Mouse (Mus musculus) A20 (cell line): Measurements from ENCODE around the gene Myo1a.
A peak's percentile ranks its signal among the peaks of the same experiment; 100 is the strongest.
"Not testable (repeated sequence)": the region's sequence is repeated elsewhere in the genome, so short reads cannot be mapped to it uniquely, and the experiment has no call there.

Experiments
- DNase-seq: peaks from one replicate; pipeline ENCODE4 v3.0.0-alpha.2; 2011; ENCODE audit warnings: low read depth, low spot score

The Myo1a gene

DNA sequence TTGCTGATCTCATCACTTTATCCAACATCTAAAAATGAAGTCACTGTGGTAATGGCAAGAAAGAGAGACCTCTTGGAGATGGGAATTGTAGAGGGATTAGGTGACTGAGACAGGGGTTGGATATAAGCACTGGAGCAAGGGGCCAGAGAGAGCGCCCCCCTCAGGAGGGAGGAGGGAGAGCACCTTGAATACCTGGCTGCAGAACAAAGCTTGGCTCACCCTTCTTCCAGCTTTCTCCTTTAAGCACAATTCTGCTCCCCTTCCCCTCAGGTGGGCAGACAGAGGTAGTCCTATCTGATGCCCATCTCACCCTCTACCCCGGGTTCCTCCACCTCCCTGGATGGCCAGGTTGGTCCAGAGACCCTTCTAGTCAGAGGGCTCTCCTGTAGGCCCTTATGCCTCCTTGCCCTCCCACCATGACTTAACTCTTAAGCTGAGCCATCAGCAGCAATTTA, at the start of gene Myo1a:
Gene Myo1a (plus strand): TSS at position 405 of the 455 bp plus-strand sequence.
- DNase-seq, result no peak

DNA sequence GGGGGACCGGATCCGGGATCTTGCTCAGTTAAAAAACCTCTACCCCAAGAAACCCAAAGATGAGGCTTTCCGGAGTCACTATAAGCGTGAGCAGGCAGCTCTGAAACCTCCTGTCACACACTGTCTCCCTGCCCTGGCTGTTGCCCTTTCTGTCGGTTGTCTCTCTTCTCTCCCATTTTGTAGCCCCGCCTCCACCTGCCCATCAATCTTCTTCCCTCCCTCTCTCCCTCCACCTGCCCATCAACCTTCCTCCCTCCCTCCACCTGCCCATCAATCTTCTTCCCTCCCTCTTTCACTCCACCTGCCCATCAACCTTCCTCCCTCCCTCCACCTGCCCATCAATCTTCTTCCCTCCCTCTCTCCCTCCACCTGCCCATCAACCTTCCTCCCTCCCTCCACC, 47.4 kb upstream of the Myo1a start:
- DNase-seq, result not testable (repeated sequence)

DNA sequence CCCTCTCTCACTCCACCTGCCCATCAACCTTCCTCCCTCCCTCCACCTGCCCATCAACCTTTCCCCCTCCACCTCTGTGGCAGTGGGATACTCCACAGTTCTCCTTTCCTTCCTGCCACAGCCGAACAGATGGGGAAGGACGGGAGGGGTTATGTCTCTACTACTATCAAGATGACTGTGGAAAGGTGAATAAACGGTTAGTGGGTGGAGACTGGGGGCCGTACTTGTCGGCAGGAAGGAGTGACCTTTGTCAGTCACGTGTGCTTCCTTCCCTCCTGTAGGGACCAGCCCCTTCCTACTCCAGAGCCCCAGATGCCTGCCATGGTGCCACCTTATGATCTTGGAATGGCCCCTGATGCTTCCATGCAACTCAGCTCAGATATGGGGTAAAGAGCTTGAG, 46.9 kb upstream of the Myo1a start:
- no peak for DNase-seq

DNA sequence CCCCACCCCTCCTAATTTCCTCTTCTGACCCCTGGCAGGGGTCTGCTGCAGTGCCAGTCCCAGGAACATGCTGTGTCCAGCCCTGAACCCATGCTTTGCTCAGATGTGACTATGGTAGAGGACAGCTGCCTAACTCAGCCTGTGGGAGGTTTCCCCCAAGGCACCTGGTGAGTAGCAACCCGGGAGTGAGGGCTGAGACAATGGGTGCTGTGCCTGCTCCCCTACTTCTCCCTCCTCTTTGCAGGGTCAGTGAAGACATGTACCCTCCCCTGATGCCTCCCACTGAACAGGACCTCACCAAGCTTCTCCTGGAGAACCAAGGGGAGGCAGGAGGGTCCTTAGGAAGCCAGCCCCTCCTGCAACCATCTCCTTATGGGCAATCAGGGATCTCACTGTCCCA, 45.4 kb upstream of the Myo1a start:
- DNase-seq, result no peak

DNA sequence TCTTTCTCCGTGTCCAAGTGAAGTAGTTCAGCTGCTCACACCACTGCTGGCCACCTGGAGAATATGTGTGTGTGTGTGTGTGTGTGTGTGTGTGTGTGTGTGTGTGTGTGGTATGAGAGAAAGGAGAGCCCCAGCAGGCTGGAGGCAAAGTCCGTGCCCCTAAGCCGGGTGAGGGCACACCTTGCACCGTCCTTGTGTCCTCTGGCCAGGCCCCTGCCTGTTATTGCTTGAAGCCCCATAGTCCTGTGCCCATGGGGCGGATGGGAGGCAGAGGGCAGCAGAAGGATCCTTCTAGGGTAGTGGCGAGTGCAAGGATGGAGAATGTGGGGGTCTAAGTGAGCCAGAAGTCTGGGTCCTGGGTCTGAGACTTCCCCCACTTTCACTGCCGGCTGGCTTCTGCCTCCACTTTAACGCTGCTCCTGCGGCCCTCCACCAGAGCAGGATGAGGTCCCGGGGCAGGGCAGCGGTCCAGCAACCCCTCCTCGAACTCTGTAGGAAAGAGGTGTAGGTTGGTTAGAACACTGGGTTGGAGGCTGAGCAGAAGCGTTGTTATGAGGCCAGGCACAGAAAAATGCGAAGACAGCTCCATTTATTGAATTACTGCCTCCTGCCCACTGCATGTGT, 43.6 kb upstream of the Myo1a start:
- DNase-seq, result peak; percentile 64

DNA sequence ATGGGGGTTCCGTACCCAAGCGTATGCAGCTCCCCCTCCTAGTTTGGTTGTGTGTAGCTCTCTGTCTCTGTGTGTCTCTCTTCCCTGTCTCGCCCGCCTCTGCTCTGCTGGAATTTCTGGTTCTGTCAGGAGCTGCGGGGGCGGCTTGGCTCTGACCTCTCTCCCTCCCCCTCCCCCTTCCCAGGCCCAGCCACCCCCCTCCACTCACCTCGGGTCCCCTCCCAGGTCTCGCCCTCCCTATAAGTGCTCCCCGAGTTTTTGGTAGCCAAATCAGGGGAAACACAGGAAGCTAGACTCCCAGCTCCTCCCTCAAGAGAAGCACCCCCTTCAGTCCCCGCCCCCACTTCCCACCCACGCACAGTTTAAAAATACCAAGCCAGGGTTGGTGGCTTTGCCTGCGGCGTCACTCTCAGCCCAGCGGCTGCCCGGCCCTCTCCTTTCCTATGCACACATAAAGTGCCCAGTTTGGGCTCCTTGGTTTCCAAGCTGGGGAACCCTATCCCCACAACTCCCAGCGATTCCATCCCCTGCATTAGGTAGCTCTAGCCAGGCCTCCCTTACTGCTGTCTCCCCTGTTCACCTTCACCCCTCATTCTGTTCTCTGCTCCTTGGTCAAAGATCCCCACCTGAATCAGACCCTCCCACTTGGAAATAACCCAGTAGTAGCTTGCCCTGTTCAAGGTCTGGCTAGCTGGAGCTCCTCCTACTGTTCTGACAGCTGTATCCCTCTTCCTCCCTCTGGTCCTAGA, 42.9 kb upstream of the Myo1a start:
- peak; percentile 89 for DNase-seq

DNA sequence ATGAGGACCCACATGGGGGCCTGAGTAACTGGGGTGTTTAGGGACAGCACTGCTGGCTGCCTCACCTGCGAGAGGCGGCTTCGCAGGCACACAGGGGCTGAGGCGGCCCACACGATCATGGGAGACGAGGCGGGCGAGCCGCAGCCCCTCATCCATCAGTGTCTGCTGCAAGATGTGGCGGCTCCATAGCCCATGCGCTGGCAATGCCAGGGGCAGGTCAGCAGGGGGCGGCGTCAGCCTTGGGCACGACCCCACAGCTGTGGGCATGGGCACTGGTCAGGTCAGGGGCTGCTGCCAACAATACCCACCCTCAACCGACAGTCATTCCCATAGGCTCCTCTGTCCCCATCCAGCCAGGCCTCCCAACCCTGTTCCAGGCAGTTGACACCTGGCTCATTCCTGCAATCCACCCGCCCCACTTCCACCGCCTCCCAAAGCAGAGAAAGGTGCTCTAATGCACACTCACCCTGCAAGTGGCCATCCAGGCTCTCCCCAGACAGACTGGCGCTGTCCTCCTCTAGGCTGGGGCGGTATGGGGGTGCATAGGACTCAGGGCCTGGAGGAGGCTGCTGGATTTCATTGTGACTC, 42.2 kb upstream of the Myo1a start:
- DNase-seq, result peak; percentile 77

DNA sequence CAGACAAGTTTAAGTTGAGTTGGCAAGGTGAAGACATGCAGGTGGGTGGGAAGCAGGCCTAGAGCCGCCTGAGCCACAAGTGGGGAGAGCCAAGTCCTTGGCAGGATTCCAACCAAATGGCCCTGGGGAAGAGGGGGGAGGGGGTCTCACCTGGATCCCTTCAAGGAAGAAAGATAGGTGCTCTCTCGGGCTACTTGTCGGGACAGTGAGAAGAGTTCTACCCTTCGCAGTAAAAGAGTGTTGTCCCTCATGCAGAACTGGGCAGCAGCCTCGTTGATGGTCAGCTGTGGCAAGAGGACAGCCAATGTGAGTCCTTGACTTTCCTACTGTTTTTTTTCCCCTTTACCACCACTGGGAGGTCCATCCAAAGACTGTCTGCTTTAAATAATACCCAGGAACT, 41.4 kb upstream of the Myo1a start:
- no peak for DNase-seq

DNA sequence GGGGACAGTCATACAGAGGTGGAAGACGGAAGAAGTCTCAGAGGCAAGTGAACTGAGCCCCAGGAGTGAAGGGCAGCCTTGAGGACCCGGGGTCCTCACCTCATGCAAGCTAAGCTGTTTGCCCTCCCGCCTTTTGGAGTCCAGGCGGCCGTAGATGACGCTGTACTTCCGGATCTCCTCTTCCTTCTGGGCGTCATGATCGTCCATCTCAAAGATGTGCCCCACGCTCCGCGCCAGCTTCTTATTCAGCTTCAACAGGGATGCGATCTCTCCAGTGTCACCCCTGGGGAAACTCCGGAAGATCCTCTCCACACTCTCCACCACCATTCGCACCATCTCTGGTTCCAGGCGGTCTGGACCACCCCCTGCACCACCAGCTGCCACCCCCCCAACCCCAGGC, 40.8 kb upstream of the Myo1a start:
- DNase-seq, result no peak

DNA sequence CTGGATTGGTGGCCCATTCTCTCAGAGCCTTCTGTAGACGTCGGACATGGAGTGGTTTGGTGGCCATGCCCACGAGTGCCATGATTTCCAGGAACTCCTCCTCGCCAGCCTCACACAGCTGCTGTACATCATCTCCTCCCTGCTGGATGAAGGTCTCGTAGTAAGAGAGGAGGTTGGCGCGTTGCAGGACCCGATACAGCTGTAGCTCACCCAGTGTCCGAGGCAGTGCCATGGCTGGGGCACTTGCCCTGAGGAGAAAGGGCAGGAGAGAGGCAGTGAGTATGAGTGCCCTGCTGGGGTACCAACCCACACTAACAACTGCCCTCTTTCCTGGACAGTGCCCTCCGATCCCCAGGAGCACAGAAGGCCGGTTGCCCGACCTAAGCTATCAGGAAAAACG, 40.1 kb upstream of the Myo1a start:
- DNase-seq, result no peak

DNA sequence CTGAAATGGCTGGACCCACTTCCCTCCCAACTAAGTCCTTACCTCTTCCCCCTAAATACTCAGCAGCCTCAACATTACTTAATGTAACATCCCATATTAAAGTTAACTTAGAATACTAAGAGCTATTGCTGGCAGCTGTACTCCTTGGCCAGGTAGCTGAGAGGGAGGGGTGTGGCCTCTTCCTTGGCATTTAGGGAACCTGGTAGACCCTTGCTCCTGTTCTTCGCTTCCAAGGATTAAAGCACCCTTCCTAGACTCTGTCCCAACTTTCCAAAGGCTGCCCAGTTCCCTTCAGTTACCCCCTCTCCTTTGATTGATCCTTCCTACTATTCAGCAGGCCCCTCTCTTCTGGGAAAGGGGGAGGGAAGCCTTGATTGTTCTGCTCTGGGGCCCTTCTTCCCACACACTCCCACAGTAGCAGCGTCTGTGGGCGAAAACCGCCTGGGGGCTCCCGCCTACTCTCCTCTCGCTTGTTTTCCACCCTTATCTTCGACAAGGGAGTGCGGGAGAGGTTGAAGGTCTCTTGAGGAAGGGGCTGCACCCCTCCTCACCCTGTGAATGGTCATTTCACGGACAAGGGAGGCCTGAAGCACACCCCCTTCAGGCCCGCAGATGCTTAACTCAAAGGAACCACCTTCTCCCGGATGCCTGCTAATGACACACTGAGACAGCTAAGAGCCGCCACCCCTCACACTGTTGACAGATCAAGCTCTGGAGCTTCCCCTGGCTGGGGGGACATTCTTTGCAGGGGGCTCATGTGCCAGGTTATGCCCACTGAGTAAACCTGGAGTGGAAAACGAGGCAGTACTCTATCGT, 39.4 kb upstream of the Myo1a start:
- DNase-seq, result no peak

DNA sequence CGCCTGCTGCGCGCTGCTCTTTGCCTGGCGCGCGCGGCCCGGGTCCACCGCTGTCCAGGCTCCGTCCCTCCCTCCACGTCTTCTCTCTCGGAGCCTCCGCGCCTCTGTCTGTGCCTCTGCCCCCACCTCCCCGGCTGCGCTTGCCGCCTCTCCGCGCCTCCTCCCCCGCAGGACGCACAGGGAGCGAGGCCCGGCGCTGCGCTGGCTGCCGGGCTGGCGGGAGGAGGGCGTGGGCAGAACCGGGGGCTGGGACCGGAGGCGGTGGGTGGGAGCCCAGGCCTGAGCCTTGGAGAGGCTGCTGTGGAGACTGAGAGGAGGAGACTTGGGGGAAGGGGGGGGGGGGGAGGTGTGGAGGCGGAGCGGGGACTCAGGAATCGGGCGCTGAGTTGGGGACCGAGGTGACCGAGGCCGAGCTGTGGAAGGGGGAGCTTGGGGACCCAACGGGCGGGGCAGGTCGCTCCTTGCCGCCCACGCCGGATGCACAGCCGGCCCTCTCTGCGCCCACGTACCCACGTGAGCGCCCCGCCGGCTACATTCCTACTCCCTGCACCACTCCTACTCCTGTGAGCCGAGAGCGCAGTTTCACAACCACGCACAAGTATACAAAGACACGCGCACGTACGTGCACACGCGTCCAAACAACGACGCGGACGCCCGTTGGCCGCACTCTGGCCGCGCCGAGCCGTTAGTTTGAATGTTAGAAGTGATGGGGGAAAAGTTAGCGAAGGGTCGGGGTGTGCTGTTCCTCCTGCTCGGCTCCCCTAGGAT, 38.3 kb upstream of the Myo1a start, which contains the start of gene Nemp1:
Gene Nemp1 (plus strand): TSS at position 401 of the 768 bp plus-strand sequence.
- DNase-seq, result peak; percentile 79

DNA sequence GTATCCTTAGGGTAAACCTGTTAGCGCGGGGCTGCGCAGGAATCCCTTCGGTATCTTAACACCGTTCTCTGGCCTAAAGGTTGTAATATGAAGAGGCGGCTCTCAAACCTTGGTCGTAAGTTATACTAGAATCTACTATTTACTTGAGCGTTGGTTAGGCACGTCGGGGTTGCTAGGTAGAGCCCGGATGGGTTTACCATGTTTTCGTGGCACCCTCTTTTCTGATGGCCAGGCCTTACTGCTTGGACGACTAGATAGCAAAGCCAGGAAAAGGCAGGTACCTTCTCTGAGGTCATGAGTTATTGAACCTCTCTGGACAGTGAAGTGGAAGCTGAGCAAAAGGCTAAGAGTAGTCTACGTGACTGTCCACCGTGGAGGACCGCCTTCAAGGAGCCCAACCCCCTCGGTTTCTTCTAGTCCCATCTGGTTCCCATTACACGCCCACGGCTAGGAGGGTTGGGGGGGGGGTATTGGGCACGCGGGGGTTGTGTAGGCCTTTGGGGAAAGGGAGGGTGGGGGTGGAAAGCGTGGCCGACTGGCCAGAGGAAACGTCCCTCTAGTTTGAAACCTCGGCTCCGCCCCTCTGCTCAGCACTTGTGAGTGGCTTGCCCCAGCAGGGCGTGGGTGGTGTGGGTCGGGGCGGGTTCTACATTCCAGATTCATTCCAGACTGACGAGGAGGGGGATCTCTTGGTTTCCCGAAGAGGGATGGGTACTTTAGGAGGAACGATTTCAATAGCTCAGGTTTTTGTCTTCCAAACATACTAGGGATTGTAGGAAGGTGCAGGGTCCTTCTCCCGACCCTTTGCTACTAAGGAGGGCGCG, 37.5 kb upstream of the Myo1a start:
- peak; percentile 86 for DNase-seq

DNA sequence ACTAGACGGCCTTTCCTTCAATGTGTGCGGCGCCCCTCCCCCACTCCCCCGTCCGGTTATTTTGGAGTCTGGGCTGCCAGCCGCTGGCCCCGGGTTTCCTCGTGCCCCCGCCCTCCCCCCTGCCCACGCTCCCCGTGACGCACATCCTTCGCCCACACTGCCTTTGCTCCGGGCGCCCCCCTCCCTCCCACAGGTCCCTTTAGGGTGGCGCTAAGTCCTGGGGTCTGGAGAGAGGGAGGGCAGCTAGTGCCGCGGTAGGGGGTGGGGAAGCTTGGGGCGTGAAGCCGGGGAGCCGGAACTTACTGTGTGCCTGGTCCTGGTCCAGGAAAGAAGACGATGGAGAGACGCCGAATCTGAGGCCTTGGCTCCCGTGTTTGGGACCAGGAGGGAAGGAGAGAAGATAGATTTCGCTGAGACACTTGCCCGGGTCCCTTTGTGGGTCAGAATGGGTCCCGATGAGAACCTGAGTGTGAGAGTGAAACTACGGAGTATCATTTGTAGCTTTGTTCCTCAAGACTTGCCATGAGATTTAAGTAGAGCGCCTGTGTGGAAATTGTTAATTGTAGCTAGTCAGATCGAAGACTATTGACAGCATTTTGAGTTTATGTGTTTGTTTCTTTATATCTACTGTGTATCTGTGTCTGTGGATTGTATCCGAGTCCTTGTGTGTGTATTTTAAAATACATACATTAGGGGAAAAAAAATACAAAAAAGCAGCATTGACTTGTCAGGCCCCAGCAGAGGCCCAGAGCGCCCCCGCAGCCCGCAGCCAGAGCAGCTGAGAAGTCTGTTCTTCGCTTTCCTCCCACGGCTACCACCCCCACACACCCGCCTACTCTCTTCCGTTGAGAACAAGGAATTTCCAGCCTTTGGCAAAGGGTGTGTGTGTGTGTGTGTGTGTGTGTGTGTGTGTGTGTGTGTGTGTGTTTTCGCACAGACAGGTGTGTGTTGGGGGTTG, 36.6 kb upstream of the Myo1a start, which contains the start of gene Nab2:
Gene Nab2 (minus strand): TSS at position 476 of the 958 bp plus-strand sequence.
- DNase-seq, result peak; percentile 88

DNA sequence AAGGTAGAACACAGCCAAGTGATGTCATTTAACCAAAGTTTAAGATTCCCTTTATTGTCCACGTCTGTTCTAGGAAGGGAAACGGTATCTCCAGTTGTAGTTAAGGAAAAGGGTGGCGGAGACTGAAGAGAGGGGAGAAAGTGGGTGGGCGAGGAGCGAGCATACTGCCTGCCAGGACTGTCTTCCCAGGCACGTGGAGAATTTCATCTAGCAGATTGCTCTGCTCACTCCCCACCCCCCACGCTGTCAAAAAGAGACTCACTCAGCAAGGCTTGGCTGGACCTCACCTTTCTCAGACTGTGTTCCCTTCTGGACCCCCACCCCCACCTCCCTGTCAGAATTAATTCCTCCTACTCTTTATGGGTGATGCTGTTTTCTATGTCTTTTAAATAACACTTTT, 35.8 kb upstream of the Myo1a start:
- DNase-seq, result no peak

DNA sequence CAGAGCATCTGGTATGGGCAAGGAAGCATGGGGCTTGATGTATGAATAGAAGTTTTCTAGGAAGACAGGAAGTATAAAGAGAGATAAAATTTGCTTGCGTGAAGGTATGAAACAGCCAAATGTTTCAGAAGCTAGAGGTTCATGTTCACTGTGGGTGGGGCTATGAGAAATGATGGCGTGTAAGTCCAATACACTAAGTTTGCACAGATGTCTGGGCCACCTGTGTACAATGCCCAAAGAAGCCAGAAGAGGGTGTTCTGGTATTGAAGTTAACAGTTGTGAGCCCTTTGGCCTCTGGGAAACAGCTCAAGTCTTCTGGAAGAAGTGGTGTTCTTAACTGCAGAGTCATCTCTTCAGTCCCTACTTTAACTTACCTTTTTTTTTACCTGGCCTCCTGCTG, 34.8 kb upstream of the Myo1a start:
- DNase-seq, result peak; percentile 62

DNA sequence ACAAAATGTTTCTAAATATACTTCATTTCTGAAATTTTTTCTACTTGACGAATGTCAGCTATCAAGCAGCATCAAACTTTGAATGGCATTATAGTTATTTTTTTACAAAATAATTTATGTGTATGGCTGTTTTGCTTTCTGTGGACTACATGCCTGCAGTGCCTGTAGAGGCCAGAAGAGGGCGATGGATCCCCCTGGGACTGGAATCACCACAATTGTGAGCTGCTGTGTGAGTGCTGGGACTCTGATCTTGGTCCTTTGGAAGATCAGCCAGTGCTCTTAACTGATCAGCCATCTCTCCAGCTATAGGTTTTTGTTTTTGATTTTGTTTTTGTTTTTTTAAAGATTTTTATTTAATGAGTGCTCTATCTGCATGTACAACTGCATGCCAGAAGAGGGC, 33.7 kb upstream of the Myo1a start:
- peak; percentile 72 for DNase-seq

DNA sequence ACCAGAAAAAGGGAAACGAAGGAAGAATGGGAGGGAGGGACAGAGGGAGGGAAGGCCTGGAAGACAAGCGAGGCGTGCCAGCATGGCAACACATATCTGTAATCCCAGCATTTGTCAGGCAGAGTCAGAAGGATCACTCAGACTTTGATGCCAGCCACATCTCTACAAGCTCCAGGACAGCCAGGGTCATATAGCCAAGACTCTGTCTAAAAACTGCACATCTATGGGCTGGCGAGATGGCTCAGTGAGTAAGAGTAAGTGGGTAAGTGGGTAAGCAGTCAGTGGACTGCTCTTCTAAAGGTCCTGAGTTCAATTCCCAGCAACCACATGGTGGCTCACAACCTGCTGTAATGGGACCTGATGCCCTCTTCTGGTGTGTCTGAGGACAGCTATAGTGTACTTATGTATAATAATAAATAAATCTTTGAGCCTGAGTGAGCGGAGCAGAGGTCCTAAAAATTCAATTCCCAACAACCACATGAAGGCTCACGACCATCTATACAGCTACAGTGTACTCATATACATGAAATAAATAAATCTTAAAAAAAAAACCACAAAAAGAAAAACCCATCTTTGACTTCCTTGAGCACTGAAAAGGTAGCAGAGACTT, 30.8 kb upstream of the Myo1a start:
- DNase-seq, result no peak
